Mouse (Mus musculus) spleen, adult 18-20 months (tissue): ENCODE measurements around the gene E2f6.

Experiments
- DNase-seq, 2 experiments: peaks; one replicate each; pipeline ENCODE4 v3.0.0; 2022; ENCODE audit warnings: mixed read lengths in 2 of 2

E2f6 gene

GRCm38 (mm10) chr12:16850431-16851375 lies 39.9 kb downstream of the E2f6 start:
- no peak for DNase-seq

- DNase-seq: no peak
These were observed 42.8 kb downstream of the E2f6 start for GRCm38 (mm10) chr12:16853431-16854165.

- DNase-seq: no peak
These were observed 45.0 kb downstream of the E2f6 start for GRCm38 (mm10) chr12:16855632-16856305.

- DNase-seq: no peak
These were observed 45.5 kb downstream of the E2f6 start for GRCm38 (mm10) chr12:16856306-16856679.

GRCm38 (mm10) chr12:16858081-16858480 lies 47.3 kb downstream of the E2f6 start:
- no peak for DNase-seq

GRCm38 (mm10) chr12:16859781-16860180 lies 49.0 kb downstream of the E2f6 start:
- no peak for DNase-seq

- DNase-seq: no peak
These were observed 49.8 kb downstream of the E2f6 start for GRCm38 (mm10) chr12:16860533-16860932.

- DNase-seq: no peak
These were observed 50.2 kb downstream of the E2f6 start for GRCm38 (mm10) chr12:16860961-16861360.

- no peak for DNase-seq
These were observed 53.7 kb downstream of the E2f6 start for GRCm38 (mm10) chr12:16864477-16864876.

GRCm38 (mm10) chr12:16865871-16866270 lies 55.1 kb downstream of the E2f6 start:
- DNase-seq: no peak

- DNase-seq: no peak
These were observed 55.7 kb downstream of the E2f6 start for GRCm38 (mm10) chr12:16866460-16866859.

- no peak for DNase-seq
These were observed 56.5 kb downstream of the E2f6 start for GRCm38 (mm10) chr12:16867306-16867705.

- DNase-seq: no peak
These were observed 57.9 kb downstream of the E2f6 start for GRCm38 (mm10) chr12:16868618-16869017.

- DNase-seq: no peak
These were observed 58.5 kb downstream of the E2f6 start for GRCm38 (mm10) chr12:16869091-16869778.

- no peak for DNase-seq
These were observed 59.2 kb downstream of the E2f6 start for GRCm38 (mm10) chr12:16869870-16870404.

GRCm38 (mm10) chr12:16870405-16871068 lies 59.8 kb downstream of the E2f6 start:
- DNase-seq: peak in 1 of 2 experiments; percentile 32

- no peak for DNase-seq
These were observed 61.2 kb downstream of the E2f6 start for GRCm38 (mm10) chr12:16872006-16872405.

GRCm38 (mm10) chr12:16872926-16873464 lies 62.2 kb downstream of the E2f6 start:
- DNase-seq: no peak

GRCm38 (mm10) chr12:16873549-16873948 lies 62.8 kb downstream of the E2f6 start:
- DNase-seq: no peak

GRCm38 (mm10) chr12:16874086-16874485 lies 63.3 kb downstream of the E2f6 start:
- DNase-seq: no peak

- DNase-seq: no peak
These were observed 64.5 kb downstream of the E2f6 start for GRCm38 (mm10) chr12:16875269-16875668.

GRCm38 (mm10) chr12:16875678-16876077 lies 64.9 kb downstream of the E2f6 start:
- no peak for DNase-seq
